7 mouse cellular contexts compared by ENCODE assay signal in genomic region chr19:4928781-4929180, GRCm38 (mm10). TPM values are rescaled to one million over a fixed set of nuclear protein-coding genes. Genes with fewer than 3 reads are reported as not detected.
DNase-seq lines count a peak whose midpoint lies in the region; ATAC-seq and TF ChIP-seq lines count a peak whose summit lies in the region.

No protein-coding gene starts in this region.

- no peak for TF ChIP-seq POLR2A in lung, adult 2 months (IDR thresholded peaks at IDR 0.05; ENCODE audit: borderline replicate concordance, extremely low read depth, low read depth, low read length)

- H3K36me3 ChIP-seq in lung, embryonic 14.5 days (ENCODE audit: insufficient read depth) = peaks cover 10% of the 10 kb centered on the region
- H3K36me3 ChIP-seq in forebrain, embryonic 10.5 days (replicated peaks) = peaks cover 30% of the 10 kb centered on the region
- peaks cover 4% of the 10 kb centered on the region; the same call in 1 of the 2 replicates for H3K36me3 ChIP-seq in lung, embryonic 16.5 days (ENCODE audit: control insufficient read depth, insufficient read depth, low read length)

- peaks cover 9% of the 10 kb centered on the region for H3K4me1 ChIP-seq in lung, embryonic 14.5 days (ENCODE audit: insufficient read depth)
- H3K4me1 ChIP-seq in lung, adult 2 months (ENCODE audit: control insufficient read depth, insufficient read depth, low read length) = no peaks in the 10 kb centered on the region
- peaks cover 25% of the 10 kb centered on the region for H3K4me1 ChIP-seq in forebrain, embryonic 10.5 days
- H3K4me1 ChIP-seq in lung, embryonic 16.5 days (replicated peaks; ENCODE audit: control insufficient read depth, insufficient read depth, low read length) = peaks cover 14% of the 10 kb centered on the region

- no peaks in the 10 kb centered on the region for H3K27me3 ChIP-seq in lung, embryonic 14.5 days (ENCODE audit: insufficient read depth, low read length)
- no peaks in the 10 kb centered on the region for H3K27me3 ChIP-seq in forebrain, embryonic 10.5 days (ENCODE audit: poor library complexity, severe bottlenecking)
- H3K27me3 ChIP-seq in lung, embryonic 16.5 days (ENCODE audit: control insufficient read depth, insufficient read depth, low read depth, low read length) = no peaks in the 10 kb centered on the region

- H3K4me2 ChIP-seq in lung, embryonic 14.5 days = peak overlapping the region; percentile 83
- peak overlapping the region; percentile 64 for H3K4me2 ChIP-seq in lung, embryonic 16.5 days (ENCODE audit: low read depth, low read length)

- peak overlapping the region; percentile 77 for H3K27ac ChIP-seq in lung, embryonic 14.5 days (ENCODE audit: low read depth)
- peak overlapping the region; percentile 90 for H3K27ac ChIP-seq in forebrain, embryonic 10.5 days
- H3K27ac ChIP-seq in lung, embryonic 16.5 days (ENCODE audit: low read length) = peak overlapping the region; percentile 50

- WGBS in lung, embryonic 14.5 days = 56% methylated on average over 5 of the region's 5 CpGs
- 52% methylated on average over 5 of the region's 5 CpGs for WGBS in lung, adult 2 months
- 64% methylated on average over 5 of the region's 5 CpGs for WGBS in forebrain, embryonic 10.5 days
- WGBS in lung, embryonic 16.5 days = 58% methylated on average over 5 of the region's 5 CpGs

- peak; percentile 11 for DNase-seq in lung, embryonic 14.5 days
- no peak for DNase-seq in lung, adult 2 months
- DNase-seq in forebrain, embryonic 10.5 days (ENCODE audit: extremely low spot score, low spot score) = no peak
- peak; percentile 24 to 25 for DNase-seq in heart, postnatal 36 days
- no peak for DNase-seq in frontal cortex, postnatal 14 days (ENCODE audit: low spot score in 2 of 2)

- H3K4me3 ChIP-seq in lung, embryonic 14.5 days (ENCODE audit: low read depth, low read length) = peak overlapping the region; percentile 62
- no peak overlapping the region for H3K4me3 ChIP-seq in lung, adult 2 months (replicated peaks; ENCODE audit: extremely low read depth, low read depth, low read length)
- peak overlapping the region; percentile 72 for H3K4me3 ChIP-seq in forebrain, embryonic 10.5 days
- H3K4me3 ChIP-seq in lung, embryonic 16.5 days (ENCODE audit: low read length) = peak overlapping the region; percentile 78

- no peaks in the 10 kb centered on the region for H3K9me3 ChIP-seq in lung, embryonic 14.5 days (ENCODE audit: low read depth, low read length)
- H3K9me3 ChIP-seq in forebrain, embryonic 10.5 days = no peaks in the 10 kb centered on the region
- H3K9me3 ChIP-seq in lung, embryonic 16.5 days (ENCODE audit: control insufficient read depth, low read length) = no peaks in the 10 kb centered on the region

- ATAC-seq in lung, embryonic 14.5 days (ENCODE audit: insufficient read depth) = no peak
- 0 out of 2 replicates have a peak, but pooled peaks have one; percentile 1 for ATAC-seq in lung, embryonic 16.5 days (ENCODE audit: low read depth)
- ATAC-seq in activated CD4-positive, CD25-positive, alpha-beta regulatory T cell, adult 4 months = no peak

- H3K9ac ChIP-seq in lung, embryonic 14.5 days = peak overlapping the region; percentile 64
- H3K9ac ChIP-seq in lung, embryonic 16.5 days (ENCODE audit: low read length) = peak overlapping the region; percentile 70

- TF ChIP-seq CTCF in lung, embryonic 14.5 days (IDR thresholded peaks at IDR 0.05; ENCODE audit: low read depth) = no peak
- TF ChIP-seq CTCF in lung, adult 2 months (IDR thresholded peaks at IDR 0.05; ENCODE audit: insufficient read depth, low read length) = no peak

- intact Hi-C loops in heart, postnatal 36 days (cut with DNase I) = loop anchor here (5.0 kb wide), 2 partner anchors 51 to 91 kb away; partner anchors contain the start of genes Actn3, Ccdc87, Ccs and Zdhhc24

RNA-seq across cellular contexts. Expression of gene Dpp3, which starts 0.7 kb away (rescaled TPM):
- polyA plus RNA-seq in lung, embryonic 14.5 days (2014; fragmentation: Nextera tagmentation; extraction: Ambion mirVana) = 84.0 and 88.6 TPM in 2 replicates
- polyA plus RNA-seq in lung, adult 2 months (2012; rRNA removed) = 70.3 and 89.2 TPM in 2 replicates
- 193 and 199 TPM in 2 replicates for polyA plus RNA-seq in forebrain, embryonic 10.5 days (2016; fragmentation: Nextera tagmentation; extraction: Ambion mirVana)
- 10 to 100 TPM; 17.4 to 21.3 TPM for total RNA-seq in heart, postnatal 36 days (2021)
- 94.6 and 95.1 TPM in 2 replicates for polyA plus RNA-seq in lung, embryonic 16.5 days (2015; fragmentation: Nextera tagmentation; extraction: Ambion mirVana)
- polyA plus RNA-seq in activated CD4-positive, CD25-positive, alpha-beta regulatory T cell, adult 4 months (2017; shearing (Covaris generic)) = 10 to 100 TPM; 38.4 to 59.4 TPM

RNA-seq across cellular contexts. Expression of gene Peli3, which starts 14.1 kb away (rescaled TPM):
- 1.6 TPM in 2 replicates for polyA plus RNA-seq in lung, embryonic 14.5 days (2014; fragmentation: Nextera tagmentation; extraction: Ambion mirVana)
- 5.5 and 5.8 TPM in 2 replicates for polyA plus RNA-seq in lung, adult 2 months (2012; rRNA removed)
- 1.4 and 1.7 TPM in 2 replicates for polyA plus RNA-seq in forebrain, embryonic 10.5 days (2016; fragmentation: Nextera tagmentation; extraction: Ambion mirVana)
- 1 to 10 TPM; 1.6 to 3.3 TPM for total RNA-seq in heart, postnatal 36 days (2021)
- polyA plus RNA-seq in lung, embryonic 16.5 days (2015; fragmentation: Nextera tagmentation; extraction: Ambion mirVana) = 1.9 and 2.1 TPM in 2 replicates
- under 1 TPM in 1 of 2 experiments, not detected in 1; 0.25 TPM for polyA plus RNA-seq in activated CD4-positive, CD25-positive, alpha-beta regulatory T cell, adult 4 months (2017; shearing (Covaris generic))

RNA-seq across cellular contexts. Expression of gene Bbs1, which starts 22.4 kb away (rescaled TPM):
- polyA plus RNA-seq in lung, embryonic 14.5 days (2014; fragmentation: Nextera tagmentation; extraction: Ambion mirVana) = 7.6 and 8.0 TPM in 2 replicates
- polyA plus RNA-seq in lung, adult 2 months (2012; rRNA removed) = 7.5 and 9.0 TPM in 2 replicates
- 8.7 and 9.8 TPM in 2 replicates for polyA plus RNA-seq in forebrain, embryonic 10.5 days (2016; fragmentation: Nextera tagmentation; extraction: Ambion mirVana)
- total RNA-seq in heart, postnatal 36 days (2021) = 1 to 10 TPM; 2.3 to 5.1 TPM
- 4.2 and 4.9 TPM in 2 replicates for polyA plus RNA-seq in lung, embryonic 16.5 days (2015; fragmentation: Nextera tagmentation; extraction: Ambion mirVana)
- 1 to 10 TPM in 1 of 2 experiments, not detected in 1; 1.4 TPM for polyA plus RNA-seq in activated CD4-positive, CD25-positive, alpha-beta regulatory T cell, adult 4 months (2017; shearing (Covaris generic))

RNA-seq across cellular contexts. Expression of gene Mrpl11, which starts 33.2 kb away (rescaled TPM):
- polyA plus RNA-seq in lung, embryonic 14.5 days (2014; fragmentation: Nextera tagmentation; extraction: Ambion mirVana) = 120 TPM in 2 replicates
- 19.5 and 20.5 TPM in 2 replicates for polyA plus RNA-seq in lung, adult 2 months (2012; rRNA removed)
- polyA plus RNA-seq in forebrain, embryonic 10.5 days (2016; fragmentation: Nextera tagmentation; extraction: Ambion mirVana) = 153 and 161 TPM in 2 replicates
- total RNA-seq in heart, postnatal 36 days (2021) = 10 to 100 TPM; 69.1 to 69.9 TPM
- polyA plus RNA-seq in lung, embryonic 16.5 days (2015; fragmentation: Nextera tagmentation; extraction: Ambion mirVana) = 90.6 and 93.4 TPM in 2 replicates
- polyA plus RNA-seq in activated CD4-positive, CD25-positive, alpha-beta regulatory T cell, adult 4 months (2017; shearing (Covaris generic)) = 10 to 100 TPM; 79.9 to 91.1 TPM

RNA-seq across cellular contexts. Expression of gene Zdhhc24, which starts 50.3 kb away (rescaled TPM):
- polyA plus RNA-seq in lung, embryonic 14.5 days (2014; fragmentation: Nextera tagmentation; extraction: Ambion mirVana) = 6.2 and 7.9 TPM in 2 replicates
- polyA plus RNA-seq in lung, adult 2 months (2012; rRNA removed) = 22.3 and 23.6 TPM in 2 replicates
- polyA plus RNA-seq in forebrain, embryonic 10.5 days (2016; fragmentation: Nextera tagmentation; extraction: Ambion mirVana) = 11.5 and 13.2 TPM in 2 replicates
- 1 to 10 TPM; 3.2 to 3.4 TPM for total RNA-seq in heart, postnatal 36 days (2021)
- polyA plus RNA-seq in lung, embryonic 16.5 days (2015; fragmentation: Nextera tagmentation; extraction: Ambion mirVana) = 8.3 and 9.4 TPM in 2 replicates
- 1 to 10 TPM; 6.3 to 6.7 TPM for polyA plus RNA-seq in activated CD4-positive, CD25-positive, alpha-beta regulatory T cell, adult 4 months (2017; shearing (Covaris generic))

Comparison
In these comparisons a context has a peak if more than half of its experiments do, and no peak if none do; other contexts are left out.
1. DNase-seq: peak in lung, embryonic 14.5 days (single experiment) and heart, postnatal 36 days (2 of 2); none in lung, adult 2 months (single experiment), forebrain, embryonic 10.5 days (single experiment) and frontal cortex, postnatal 14 days (0 of 2).
2. Peak in every context shown above with its lines, with median percentiles within 50 percentile points of each other: H3K27ac ChIP-seq.